Mouse (Mus musculus): ENCODE data around the gene Cacng8. TPM values are rescaled to one million over a fixed set of nuclear protein-coding genes. Genes with fewer than 3 reads are reported as not detected.

Cacng8 gene
- polyA plus RNA-seq, 1 experiment: 0.82 TPM

GRCm38 (mm10) chr7:3437941-3438340 is 47.5 kb downstream of the Cacng8 start:
- no peak for DNase-seq
- no peaks in the 10 kb centered on the region for H3K36me3 ChIP-seq (ENCODE audit: control insufficient read depth, insufficient read depth, low read length)
- no peaks in the 10 kb centered on the region for H3K4me1 ChIP-seq (replicated peaks; ENCODE audit: control insufficient read depth, insufficient read depth, low read length)
- H3K27me3 ChIP-seq (ENCODE audit: control insufficient read depth, insufficient read depth, low read length): no peaks in the 10 kb centered on the region
- H3K4me3 ChIP-seq (ENCODE audit: control insufficient read depth, insufficient read depth, low read length): no peak overlapping the region
- 62% methylated on average over 5 of the region's 5 CpGs for WGBS
- TF ChIP-seq POLR2A (IDR thresholded peaks at IDR 0.05; ENCODE audit: control insufficient read depth, extremely low read depth, insufficient read depth, low read length, poor library complexity): no peak
- H3K27ac ChIP-seq (ENCODE audit: control insufficient read depth, insufficient read depth, low read length): no peak overlapping the region

- Histone ChIP-seq H3K36me3 (ENCODE audit: control insufficient read depth, insufficient read depth, low read length) (no peaks in the 10 kb centered on the region), H3K4me1 (replicated peaks; ENCODE audit: control insufficient read depth, insufficient read depth, low read length) (no peaks in the 10 kb centered on the region), H3K27ac (ENCODE audit: control insufficient read depth, insufficient read depth, low read length) (no peak overlapping the region), H3K4me3 (ENCODE audit: control insufficient read depth, insufficient read depth, low read length) (no peak overlapping the region), H3K27me3 (ENCODE audit: control insufficient read depth, insufficient read depth, low read length) (no peaks in the 10 kb centered on the region)
- WGBS: 95% methylated on average over 11 of the region's 11 CpGs
- TF ChIP-seq CTCF (IDR thresholded peaks at IDR 0.05; ENCODE audit: borderline replicate concordance, control insufficient read depth, extremely low read depth, insufficient read depth, low read length, poor library complexity): no peak
- no peak for TF ChIP-seq POLR2A (IDR thresholded peaks at IDR 0.05; ENCODE audit: control insufficient read depth, extremely low read depth, insufficient read depth, low read length, poor library complexity)
- DNase-seq: no peak
Observed at GRCm38 (mm10) chr7:3439984-3440383, 49.5 kb downstream of the Cacng8 start.

- Histone ChIP-seq H3K36me3 (ENCODE audit: control insufficient read depth, insufficient read depth, low read length) (no peaks in the 10 kb centered on the region), H3K4me1 (replicated peaks; ENCODE audit: control insufficient read depth, insufficient read depth, low read length) (no peaks in the 10 kb centered on the region), H3K27me3 (ENCODE audit: control insufficient read depth, insufficient read depth, low read length) (no peaks in the 10 kb centered on the region), H3K27ac (ENCODE audit: control insufficient read depth, insufficient read depth, low read length) (no peak overlapping the region), H3K4me3 (ENCODE audit: control insufficient read depth, insufficient read depth, low read length) (no peak overlapping the region)
- WGBS: 91% methylated on average over 8 of the region's 8 CpGs
- DNase-seq: no peak
- TF ChIP-seq CTCF (IDR thresholded peaks at IDR 0.05; ENCODE audit: borderline replicate concordance, control insufficient read depth, extremely low read depth, insufficient read depth, low read length, poor library complexity) (no peak), POLR2A (IDR thresholded peaks at IDR 0.05; ENCODE audit: control insufficient read depth, extremely low read depth, insufficient read depth, low read length, poor library complexity) (no peak)
Observed at GRCm38 (mm10) chr7:3440526-3440925, 50.0 kb downstream of the Cacng8 start.

GRCm38 (mm10) chr7:3442476-3443062 is 52.1 kb downstream of the Cacng8 start:
- 16% methylated on average over 10 of the region's 10 CpGs for WGBS
- Histone ChIP-seq H3K27ac (ENCODE audit: control insufficient read depth, insufficient read depth, low read length) (no peak overlapping the region), H3K4me3 (ENCODE audit: control insufficient read depth, insufficient read depth, low read length) (no peak overlapping the region), H3K4me1 (replicated peaks; ENCODE audit: control insufficient read depth, insufficient read depth, low read length) (no peaks in the 10 kb centered on the region), H3K36me3 (ENCODE audit: control insufficient read depth, insufficient read depth, low read length) (no peaks in the 10 kb centered on the region), H3K27me3 (ENCODE audit: control insufficient read depth, insufficient read depth, low read length) (no peaks in the 10 kb centered on the region)
- TF ChIP-seq CTCF (IDR thresholded peaks at IDR 0.05; ENCODE audit: borderline replicate concordance, control insufficient read depth, extremely low read depth, insufficient read depth, low read length, poor library complexity): no peak
- TF ChIP-seq POLR2A (IDR thresholded peaks at IDR 0.05; ENCODE audit: control insufficient read depth, extremely low read depth, insufficient read depth, low read length, poor library complexity): no peak
- peak; percentile 24 for DNase-seq

GRCm38 (mm10) chr7:3444678-3445077 is 54.2 kb downstream of the Cacng8 start:
- no peak overlapping the region for H3K4me3 ChIP-seq (ENCODE audit: control insufficient read depth, insufficient read depth, low read length)
- WGBS: 37% methylated on average over 3 of the region's 3 CpGs

GRCm38 (mm10) chr7:3446584-3446983 is 56.1 kb downstream of the Cacng8 start:
- Histone ChIP-seq H3K4me3 (ENCODE audit: control insufficient read depth, insufficient read depth, low read length) (no peak overlapping the region), H3K27me3 (ENCODE audit: control insufficient read depth, insufficient read depth, low read length) (no peaks in the 10 kb centered on the region), H3K36me3 (ENCODE audit: control insufficient read depth, insufficient read depth, low read length) (no peaks in the 10 kb centered on the region), H3K27ac (ENCODE audit: control insufficient read depth, insufficient read depth, low read length) (no peak overlapping the region), H3K4me1 (replicated peaks; ENCODE audit: control insufficient read depth, insufficient read depth, low read length) (no peaks in the 10 kb centered on the region)
- DNase-seq: no peak
- no peak for TF ChIP-seq CTCF (IDR thresholded peaks at IDR 0.05; ENCODE audit: borderline replicate concordance, control insufficient read depth, extremely low read depth, insufficient read depth, low read length, poor library complexity)
- no peak for TF ChIP-seq POLR2A (IDR thresholded peaks at IDR 0.05; ENCODE audit: control insufficient read depth, extremely low read depth, insufficient read depth, low read length, poor library complexity)
- WGBS: 92% methylated on average over 3 of the region's 3 CpGs

More at GRCm38 (mm10) chr7:3444678-3445077, 54.2 kb downstream of the Cacng8 start:
- no peaks in the 10 kb centered on the region for H3K27me3 ChIP-seq (ENCODE audit: control insufficient read depth, insufficient read depth, low read length)
- H3K4me1 ChIP-seq (replicated peaks; ENCODE audit: control insufficient read depth, insufficient read depth, low read length): no peaks in the 10 kb centered on the region
- no peak overlapping the region for H3K27ac ChIP-seq (ENCODE audit: control insufficient read depth, insufficient read depth, low read length)
- no peak for DNase-seq
- H3K36me3 ChIP-seq (ENCODE audit: control insufficient read depth, insufficient read depth, low read length): no peaks in the 10 kb centered on the region
- TF ChIP-seq CTCF (IDR thresholded peaks at IDR 0.05; ENCODE audit: borderline replicate concordance, control insufficient read depth, extremely low read depth, insufficient read depth, low read length, poor library complexity): no peak
- no peak for TF ChIP-seq POLR2A (IDR thresholded peaks at IDR 0.05; ENCODE audit: control insufficient read depth, extremely low read depth, insufficient read depth, low read length, poor library complexity)

- Histone ChIP-seq H3K4me1 (replicated peaks; ENCODE audit: control insufficient read depth, insufficient read depth, low read length) (no peaks in the 10 kb centered on the region), H3K27me3 (ENCODE audit: control insufficient read depth, insufficient read depth, low read length) (no peaks in the 10 kb centered on the region), H3K27ac (ENCODE audit: control insufficient read depth, insufficient read depth, low read length) (no peak overlapping the region), H3K36me3 (ENCODE audit: control insufficient read depth, insufficient read depth, low read length) (no peaks in the 10 kb centered on the region), H3K4me3 (ENCODE audit: control insufficient read depth, insufficient read depth, low read length) (no peak overlapping the region)
- DNase-seq: no peak
- TF ChIP-seq CTCF (IDR thresholded peaks at IDR 0.05; ENCODE audit: borderline replicate concordance, control insufficient read depth, extremely low read depth, insufficient read depth, low read length, poor library complexity) (no peak), POLR2A (IDR thresholded peaks at IDR 0.05; ENCODE audit: control insufficient read depth, extremely low read depth, insufficient read depth, low read length, poor library complexity) (no peak)
- 60% methylated on average over 4 of the region's 4 CpGs for WGBS
Observed at GRCm38 (mm10) chr7:3447026-3447425, 56.5 kb downstream of the Cacng8 start.

Data from thymus, adult 2 months (tissue).